32 mouse cellular contexts compared by ENCODE assay signal in genomic region chr5:7779827-7780226, GRCm38 (mm10).
"Had no signal": no experiment of that assay in that cellular context is flagged by ENCODE, and none has a peak within 500 bp of the region (broad histone marks: within the 10 kb centered on the region; RNA-seq: fewer than 3 reads in every experiment).

No protein-coding gene starts in this region.

- H3K9ac ChIP-seq: heart, embryonic 12.5 days; heart, embryonic 13.5 days; heart, embryonic 15.5 days; hindbrain, embryonic 12.5 days; hindbrain, embryonic 13.5 days; hindbrain, embryonic 14.5 days; hindbrain, embryonic 15.5 days; intestine, embryonic 15.5 days; kidney, embryonic 15.5 days had no signal

- H3K27ac ChIP-seq: heart, embryonic 10.5 days; heart, embryonic 13.5 days; heart, embryonic 15.5 days; hindbrain, embryonic 10.5 days; hindbrain, embryonic 12.5 days; hindbrain, embryonic 13.5 days; hindbrain, embryonic 14.5 days; hindbrain, embryonic 15.5 days; hindbrain, postnatal 0 days; intestine, embryonic 15.5 days; kidney, embryonic 15.5 days; kidney, postnatal 0 days; layer of hippocampus, adult 2 months; left cerebral cortex, adult 2 months had no signal

- H3K4me2 ChIP-seq: heart, embryonic 11.5 days; heart, embryonic 12.5 days; heart, embryonic 13.5 days; heart, embryonic 15.5 days; hindbrain, embryonic 12.5 days; hindbrain, embryonic 13.5 days; hindbrain, embryonic 14.5 days; hindbrain, embryonic 15.5 days; intestine, embryonic 15.5 days; kidney, embryonic 15.5 days had no signal

- H3K36me3 ChIP-seq: heart, embryonic 10.5 days; heart, embryonic 12.5 days; heart, embryonic 13.5 days; heart, embryonic 15.5 days; hindbrain, embryonic 10.5 days; hindbrain, embryonic 12.5 days; hindbrain, embryonic 13.5 days; hindbrain, embryonic 15.5 days; intestine, embryonic 15.5 days; kidney, embryonic 15.5 days had no signal

- H3K27me3 ChIP-seq: heart, embryonic 12.5 days; heart, embryonic 13.5 days; heart, embryonic 15.5 days; hindbrain, embryonic 12.5 days; hindbrain, embryonic 13.5 days; hindbrain, embryonic 15.5 days; intestine, embryonic 15.5 days; kidney, embryonic 15.5 days had no signal

- DNase-seq: heart, postnatal 10 days; heart, postnatal 14 days; heart, postnatal 36 days; heart, postnatal 4 days; kidney, adult 11 months; kidney, adult 18-20 months; kidney, adult 2 months; kidney, adult 8-10 months; kidney, adult 9 months; kidney, postnatal 10 days; kidney, postnatal 14 days; kidney, postnatal 25 days; kidney, postnatal 36 days; kidney, postnatal 4 days; layer of hippocampus, adult 9-11 months; layer of hippocampus, postnatal 36 days had no signal

- H3K4me1 ChIP-seq: heart, embryonic 10.5 days; heart, embryonic 12.5 days; heart, embryonic 13.5 days; heart, embryonic 15.5 days; hindbrain, embryonic 10.5 days; hindbrain, embryonic 12.5 days; hindbrain, embryonic 13.5 days; hindbrain, embryonic 15.5 days; intestine, embryonic 15.5 days; kidney, embryonic 15.5 days had no signal

- H3K9me3 ChIP-seq: heart, embryonic 10.5 days; heart, embryonic 12.5 days; heart, embryonic 13.5 days; heart, embryonic 15.5 days; hindbrain, embryonic 10.5 days; hindbrain, embryonic 12.5 days; hindbrain, embryonic 13.5 days; hindbrain, embryonic 15.5 days; intestine, embryonic 15.5 days; kidney, embryonic 15.5 days had no signal

- H3K4me3 ChIP-seq: heart, embryonic 10.5 days; heart, embryonic 12.5 days; heart, embryonic 13.5 days; heart, embryonic 15.5 days; hindbrain, embryonic 10.5 days; hindbrain, embryonic 12.5 days; hindbrain, embryonic 13.5 days; hindbrain, embryonic 15.5 days; intestine, embryonic 15.5 days; kidney, embryonic 15.5 days; layer of hippocampus, adult 2 months; left cerebral cortex, adult 2 months had no signal
